Mouse (Mus musculus) gastrocnemius, postnatal 25 days (tissue): Measurements from ENCODE around the gene Pum1. TPM values are rescaled to one million over a fixed set of nuclear protein-coding genes. Genes with fewer than 3 reads are reported as not detected.
A peak's percentile ranks its signal among the peaks of the same experiment; 100 is the strongest.

Experiments
- DNase-seq: peaks from one replicate; pipeline ENCODE4 v3.0.0; 2022
- total RNA-seq, 2 experiments: library from RNA; stranded (reverse); gene quantifications; 1 replicate in 1 of 2; 2 replicates in 1 of 2; pipeline ENCODE4 v1.2.3; 2021

Pum1 gene
- total RNA-seq, 2 experiments from 2014 or later, result 31.1 to 36.4 TPM

DNA sequence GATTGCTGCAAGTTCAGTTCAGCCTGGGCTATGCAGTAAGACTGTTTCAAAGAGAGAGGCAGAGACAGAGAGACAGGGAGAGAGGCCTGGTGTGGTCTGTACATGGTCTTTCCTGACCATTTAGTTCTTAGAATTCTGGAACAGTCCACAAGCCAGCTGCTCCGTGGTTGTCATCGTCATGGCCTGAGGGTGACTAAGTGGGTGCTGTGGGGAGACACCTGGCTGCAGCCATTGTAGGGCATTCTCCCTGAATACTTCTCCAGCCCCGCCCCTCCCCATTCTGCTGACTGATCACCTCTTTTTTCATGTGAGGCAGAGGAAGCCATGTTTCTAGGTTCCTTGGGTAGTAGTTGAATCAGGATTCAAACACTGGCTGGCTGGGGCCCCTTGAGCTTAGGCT, 156.7 kb downstream of the Pum1 start:
- no peak for DNase-seq

GRCm38 (mm10) chr4:130820594-130821255, 157.6 kb downstream of the Pum1 start:
- DNase-seq, result no peak

DNA sequence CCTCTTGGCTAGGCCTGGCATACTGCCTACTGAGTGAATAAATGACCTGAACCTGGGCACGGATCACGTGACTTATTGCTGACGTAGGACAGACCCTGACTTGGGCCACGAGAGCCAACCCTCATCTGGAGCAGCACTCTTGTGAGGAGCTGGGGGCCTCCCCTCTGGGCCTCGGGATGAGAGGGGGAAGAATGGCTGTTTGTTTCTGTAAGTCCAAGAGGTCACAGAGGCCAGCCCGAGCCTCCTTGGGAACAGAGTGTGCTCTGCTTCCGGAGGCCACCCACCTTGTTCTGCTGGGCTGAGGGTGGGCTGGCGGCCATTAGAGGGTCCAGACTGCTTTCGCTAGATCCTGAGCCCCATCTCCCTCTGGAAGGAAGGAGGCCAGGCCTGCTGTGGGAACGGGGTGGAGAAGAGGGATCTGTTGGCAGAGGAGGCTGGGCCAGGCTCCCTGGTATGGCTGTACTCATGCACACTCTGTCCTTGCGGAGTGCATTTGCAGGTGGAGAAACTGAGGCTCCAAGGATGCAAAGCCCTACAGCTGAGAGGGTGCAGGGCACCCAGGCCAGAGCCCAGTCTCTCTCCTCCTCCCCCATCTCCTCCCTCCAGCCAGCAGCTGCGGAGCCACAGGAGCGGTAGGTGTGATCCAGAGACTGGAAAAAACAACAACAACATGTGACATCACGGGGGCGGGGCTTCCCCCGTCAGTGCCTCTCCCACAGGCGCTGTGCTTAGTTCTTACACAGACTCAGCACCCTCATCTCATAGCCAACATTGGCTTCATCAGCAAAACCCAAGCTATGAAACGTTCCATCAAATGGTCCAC, 165.9 kb downstream of the Pum1 start:
- DNase-seq, result peak; percentile 64

Other genes with a start within 250 kb of the Pum1 start
- 10 to 100 TPM in 1 of 2 experiments, 1 to 10 TPM in 1; 6.7 to 15.0 TPM for gene Nkain1, start 89.1 kb upstream of the Pum1 start, total RNA-seq
- 10 to 100 TPM; 12.6 to 14.4 TPM for gene Sdc3, start 129.2 kb downstream of the Pum1 start, total RNA-seq
- gene Laptm5, start 249.8 kb downstream of the Pum1 start, total RNA-seq, result 1 to 10 TPM; 3.1 to 6.7 TPM